Mouse (Mus musculus) neural tube, embryonic 12.5 days (tissue): ENCODE data around the gene Ap3s2. TPM values are rescaled to one million over a fixed set of nuclear protein-coding genes. Genes with fewer than 3 reads are reported as not detected.

Experiments used
- ATAC-seq: fragments of 200-750 bp; cut with Nextera tagmentation; 2 replicates; pipeline ENCODE4 v1.8.0; 2017; ENCODE audit warnings: low read depth, mild to moderate bottlenecking, moderate TSS enrichment, moderate library complexity; ENCODE audit not compliant: low FRiP score
- H3K27ac ChIP-seq: fragments of 300-500 bp; sonication (generic); 2 replicates; pipeline ENCODE4 v1.5.1; 2016
- H3K27me3 ChIP-seq: fragments of 300-500 bp; sonication (generic); replicated peaks from 2 replicates; pipeline ENCODE4 v1.6.1; 2016; ENCODE audit warnings: mild to moderate bottlenecking
- H3K36me3 ChIP-seq: fragments of 300-500 bp; sonication (generic); 2 replicates; pipeline ENCODE4 v1.6.1; 2016; ENCODE audit warnings: mild to moderate bottlenecking
- H3K4me1 ChIP-seq: fragments of 300-500 bp; sonication (generic); 2 replicates; pipeline ENCODE4 v1.6.1; 2016
- H3K4me2 ChIP-seq: fragments of 300-500 bp; sonication (generic); replicated peaks from 2 replicates; pipeline ENCODE4 v1.6.1; 2016; ENCODE audit warnings: mild to moderate bottlenecking
- H3K4me3 ChIP-seq: fragments of 300-500 bp; sonication (generic); 2 replicates; pipeline ENCODE4 v1.5.1; 2016
- H3K9ac ChIP-seq: fragments of 300-500 bp; sonication (generic); 2 replicates; pipeline ENCODE4 v1.6.1; 2016; ENCODE audit warnings: mild to moderate bottlenecking
- H3K9me3 ChIP-seq: fragments of 300-500 bp; sonication (generic); 2 replicates; pipeline ENCODE4 v1.6.1; 2016; ENCODE audit warnings: mild to moderate bottlenecking
- WGBS: fragments of 180-500 bp; shearing (Covaris S2); methylation state at CpG from one replicate; pipeline ENCODE4 v1.1.7; 2016; 5-methylcytosine and 5-hydroxymethylcytosine counted together
- polyA plus RNA-seq: library from polyadenylated mRNA; unstranded; fragments of >200 nt; fragmentation: Nextera tagmentation; extraction: Ambion mirVana; gene quantifications from 2 replicates; pipeline ENCODE4 v1.2.1, GENCODE M21; 2016

The Ap3s2 gene
- 49.8 and 55.0 TPM in 2 replicates for polyA plus RNA-seq

DNA sequence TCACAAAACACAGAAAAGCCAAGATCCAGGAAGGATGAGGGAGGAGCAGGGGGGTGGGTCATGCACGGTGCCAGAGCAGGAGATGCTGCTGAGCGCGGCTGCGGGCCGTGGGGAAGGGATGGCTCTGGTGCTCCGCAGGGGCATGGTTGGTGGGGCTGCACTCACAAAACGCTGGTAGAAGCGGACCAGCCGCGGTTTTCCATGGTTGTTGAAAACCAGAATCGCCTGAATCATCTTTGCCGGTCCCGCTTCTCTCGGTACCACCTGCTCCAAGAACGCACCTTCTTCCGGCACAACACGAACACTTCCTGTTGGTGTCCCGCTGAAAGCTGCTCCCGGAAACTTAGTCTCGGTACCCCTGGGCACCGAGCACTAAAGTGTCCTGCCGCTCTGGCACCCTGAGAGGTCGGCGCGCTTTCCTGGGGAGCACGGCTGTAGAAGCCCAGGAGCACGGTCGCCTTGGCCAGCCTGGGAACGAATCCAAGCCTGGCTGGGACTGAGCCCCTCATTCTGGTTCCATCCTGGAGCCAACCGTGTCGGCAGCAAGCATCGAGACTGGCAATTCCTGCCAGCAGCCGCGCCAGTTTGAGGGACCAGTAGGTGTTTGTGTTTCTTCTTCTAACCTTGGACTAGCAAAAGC is at the start of gene Ap3s2:
Ap3s2 (minus strand) TSS at position 306 of the 640 bp plus-strand sequence.
- H3K4me2 ChIP-seq: peak within 1 kb of the TSS; percentile 73
- H3K4me3 ChIP-seq: peak within 1 kb of the TSS; percentile 81
- H3K27ac ChIP-seq: 0 out of 2 replicates have a peak within 1 kb of the TSS, but pooled peaks have one; percentile 54
- H3K27me3 ChIP-seq: no peaks in the 10 kb centered on the region
- H3K9me3 ChIP-seq: no peaks in the 10 kb centered on the region
- WGBS: under 1% methylated on average over 34 of the region's 34 CpGs
- H3K36me3 ChIP-seq: 0 out of 2 replicates have a peak, but pooled peaks cover 2% of the 10 kb centered on the region
- peak; percentile 95 for ATAC-seq
- H3K9ac ChIP-seq: peak within 1 kb of the TSS; percentile 68
- H3K4me1 ChIP-seq: peaks cover 7% of the 10 kb centered on the region

DNA sequence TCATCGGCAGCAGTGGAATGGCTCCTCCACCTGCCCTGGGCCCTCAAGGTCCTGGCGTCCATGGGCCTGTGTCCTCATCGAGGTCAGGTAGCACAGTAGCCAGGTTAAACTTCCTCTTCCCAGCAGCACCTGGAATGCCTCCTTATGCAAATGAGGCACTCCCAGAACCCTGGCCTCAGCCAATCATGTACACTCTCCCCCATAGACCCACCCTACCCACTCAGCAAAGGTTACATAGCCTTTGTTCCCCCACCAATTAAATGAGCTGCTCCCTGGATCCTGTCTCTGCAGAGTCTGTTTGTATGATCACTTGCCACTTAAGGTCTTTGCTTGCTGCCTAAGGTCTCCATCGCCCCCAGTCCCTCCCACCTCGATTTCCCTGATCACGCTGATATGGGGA is 47.9 kb upstream of the Ap3s2 start:
- no peak for ATAC-seq
- Histone ChIP-seq H3K4me2 (no peak overlapping the region), H3K36me3 (no peaks in the 10 kb centered on the region), H3K4me1 (no peaks in the 10 kb centered on the region), H3K9me3 (no peaks in the 10 kb centered on the region), H3K27me3 (no peaks in the 10 kb centered on the region), H3K9ac (no peak overlapping the region), H3K27ac (no peak overlapping the region), H3K4me3 (no peak overlapping the region)
- 82% methylated on average over 6 of the region's 6 CpGs for WGBS

DNA sequence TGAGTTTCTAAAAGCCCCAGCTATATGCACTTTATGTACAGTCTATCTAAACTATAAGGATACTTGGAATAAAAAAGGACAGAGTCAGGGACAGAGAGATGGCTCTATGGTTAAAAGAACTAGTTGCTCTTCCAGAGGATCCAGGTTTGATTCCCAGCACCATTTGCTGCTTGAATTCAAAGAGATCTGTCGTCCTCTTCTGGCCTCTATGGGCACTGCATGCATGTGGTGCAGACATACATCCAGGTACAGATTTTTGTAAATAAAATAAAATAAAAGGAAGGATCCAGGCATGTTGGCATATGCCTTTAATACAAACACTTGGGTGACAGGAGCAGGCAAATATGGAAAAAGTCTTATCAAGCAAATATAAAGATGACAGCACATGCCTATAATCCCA is 41.2 kb upstream of the Ap3s2 start:
- WGBS: 57% methylated on average over 1 of the region's 1 CpGs

DNA sequence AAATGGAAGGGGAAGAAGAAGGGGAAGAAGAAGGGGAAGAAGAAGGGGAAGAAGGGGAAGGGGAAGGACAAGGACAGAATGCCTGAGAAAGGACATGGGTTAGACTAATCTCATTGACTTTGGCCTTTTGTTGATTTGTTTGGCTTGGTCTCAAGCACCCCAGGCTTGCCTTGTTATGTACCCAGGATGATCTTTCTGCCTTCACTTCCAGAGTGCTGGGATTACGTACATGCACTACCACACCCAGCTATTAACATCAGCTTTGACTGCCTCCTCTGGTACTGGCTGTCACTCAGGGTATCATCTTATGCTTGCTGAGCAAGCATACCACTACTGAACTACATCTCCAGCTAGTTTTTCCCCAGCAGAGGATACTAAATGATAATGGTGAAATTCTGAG is 35.7 kb upstream of the Ap3s2 start:
- Histone ChIP-seq H3K9me3 (no peaks in the 10 kb centered on the region), H3K9ac (no peak overlapping the region), H3K27me3 (no peaks in the 10 kb centered on the region), H3K4me3 (no peak overlapping the region), H3K4me1 (no peaks in the 10 kb centered on the region), H3K27ac (no peak overlapping the region), H3K4me2 (no peak overlapping the region), H3K36me3 (no peaks in the 10 kb centered on the region)
- no peak for ATAC-seq
- WGBS: 94% methylated on average over 1 of the region's 1 CpGs

More for the DNA sequence above, 41.2 kb upstream of the Ap3s2 start:
- Histone ChIP-seq H3K9me3 (no peaks in the 10 kb centered on the region), H3K4me1 (no peaks in the 10 kb centered on the region), H3K4me3 (no peak overlapping the region), H3K9ac (no peak overlapping the region), H3K36me3 (no peaks in the 10 kb centered on the region), H3K27ac (no peak overlapping the region), H3K27me3 (no peaks in the 10 kb centered on the region), H3K4me2 (no peak overlapping the region)
- ATAC-seq: no peak

DNA sequence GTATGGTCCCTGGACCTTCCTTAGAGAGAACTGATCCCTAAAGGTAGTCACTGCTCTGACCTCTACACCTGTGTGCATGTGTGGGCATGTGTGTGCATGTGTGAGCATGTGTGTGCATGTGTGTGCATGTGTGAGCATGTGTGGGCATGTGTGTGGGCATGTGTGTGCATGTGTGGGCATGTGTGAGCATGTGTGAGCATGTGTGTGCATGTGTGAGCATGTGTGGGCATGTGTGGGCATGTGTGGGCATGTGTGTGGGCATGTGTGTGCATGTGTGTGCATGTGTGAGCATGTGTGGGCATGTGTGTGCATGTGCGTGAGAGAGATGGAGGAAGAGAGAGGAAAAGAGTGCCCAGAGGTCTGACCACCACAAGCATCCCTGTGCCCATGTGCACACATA is 34.4 kb upstream of the Ap3s2 start:
- H3K36me3 ChIP-seq: no peaks in the 10 kb centered on the region
- WGBS: 95% methylated on average over 1 of the region's 1 CpGs
- no peak overlapping the region for H3K9ac ChIP-seq
- no peak overlapping the region for H3K4me2 ChIP-seq
- H3K9me3 ChIP-seq: no peaks in the 10 kb centered on the region
- no peaks in the 10 kb centered on the region for H3K27me3 ChIP-seq
- ATAC-seq: no peak
- no peak overlapping the region for H3K4me3 ChIP-seq
- no peaks in the 10 kb centered on the region for H3K4me1 ChIP-seq
- no peak overlapping the region for H3K27ac ChIP-seq

DNA sequence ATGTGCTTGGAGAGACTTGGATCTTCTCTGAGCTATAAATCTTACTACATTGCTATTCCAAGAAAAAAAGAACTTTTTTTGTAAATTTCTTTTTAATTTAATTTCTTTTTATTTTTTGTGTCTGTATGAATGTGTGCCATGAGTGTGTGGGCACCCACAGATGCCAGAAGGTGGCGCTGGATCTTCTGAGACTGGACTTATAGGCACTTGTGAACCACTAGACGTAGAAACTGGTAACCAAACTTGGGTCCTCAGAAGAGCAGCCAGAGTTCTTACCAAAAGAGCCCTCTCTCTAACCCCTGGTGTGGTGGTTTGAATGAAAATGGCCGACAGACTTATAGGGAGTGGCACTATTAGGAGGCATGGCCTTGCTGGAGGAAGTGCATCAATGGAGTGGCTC is 30.6 kb upstream of the Ap3s2 start:
- H3K27me3 ChIP-seq: no peaks in the 10 kb centered on the region
- H3K4me1 ChIP-seq: no peaks in the 10 kb centered on the region
- no peak overlapping the region for H3K9ac ChIP-seq
- no peak overlapping the region for H3K4me3 ChIP-seq
- H3K36me3 ChIP-seq: no peaks in the 10 kb centered on the region
- H3K4me2 ChIP-seq: no peak overlapping the region
- 74% methylated on average over 3 of the region's 3 CpGs for WGBS
- H3K9me3 ChIP-seq: no peaks in the 10 kb centered on the region
- ATAC-seq: no peak
- H3K27ac ChIP-seq: no peak overlapping the region

DNA sequence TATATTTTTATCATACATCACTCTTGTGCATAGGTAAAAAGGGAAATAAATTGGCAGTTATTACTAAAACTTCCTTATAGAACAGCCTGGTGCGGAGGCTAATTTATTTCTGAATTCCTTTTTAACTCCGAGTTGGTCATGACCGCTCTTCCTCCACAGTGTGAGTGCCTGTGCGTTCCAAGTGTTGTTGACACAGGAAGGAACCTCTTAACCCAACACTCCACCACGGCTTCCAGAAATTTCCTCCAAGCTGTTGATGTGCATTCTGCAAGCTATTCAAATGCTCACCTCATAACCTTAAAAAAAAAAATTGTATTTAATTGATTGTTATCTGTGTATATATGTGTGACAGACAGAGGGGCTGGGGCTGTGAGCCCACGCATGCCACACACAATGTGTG is 29.8 kb upstream of the Ap3s2 start:
- Histone ChIP-seq H3K4me1 (no peaks in the 10 kb centered on the region), H3K9ac (no peak overlapping the region), H3K4me3 (no peak overlapping the region), H3K27ac (no peak overlapping the region), H3K9me3 (no peaks in the 10 kb centered on the region), H3K36me3 (no peaks in the 10 kb centered on the region), H3K4me2 (no peak overlapping the region), H3K27me3 (no peaks in the 10 kb centered on the region)
- 87% methylated on average over 6 of the region's 6 CpGs for WGBS
- ATAC-seq: no peak

DNA sequence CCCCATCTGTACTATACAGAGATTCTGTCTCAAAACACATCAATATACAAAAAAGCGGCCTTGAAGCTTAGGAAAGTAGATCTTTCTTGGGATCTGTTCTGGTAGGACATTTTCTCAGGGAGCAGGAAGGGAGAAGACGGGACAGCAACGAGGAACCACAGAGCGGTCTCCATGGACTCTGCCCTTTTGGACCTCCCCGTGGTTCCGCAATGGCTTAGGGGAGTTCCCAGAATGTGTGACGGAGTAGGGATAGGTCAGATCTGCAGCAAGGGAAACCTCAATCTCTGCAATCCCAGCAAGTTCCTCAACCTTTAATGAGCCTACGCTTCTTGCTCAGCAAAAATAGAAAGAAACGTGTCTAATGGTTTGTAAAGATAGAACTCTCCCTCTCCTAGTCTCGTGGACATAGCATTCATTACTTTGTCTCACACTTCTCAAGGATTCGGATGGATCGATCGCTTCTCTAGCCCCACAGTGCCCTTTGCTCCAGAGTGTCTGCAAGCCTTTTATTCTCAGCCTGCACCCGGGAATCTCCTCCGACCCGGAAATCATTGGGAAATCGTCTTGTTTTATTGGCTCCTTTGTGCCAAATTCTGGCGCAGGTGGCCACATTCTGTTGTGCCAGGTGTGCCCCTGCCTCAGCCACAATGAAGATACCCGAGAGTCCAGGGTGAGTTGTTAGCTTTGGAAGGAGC is 15.2 kb upstream of the Ap3s2 start:
- no peak overlapping the region for H3K27ac ChIP-seq
- no peak for ATAC-seq
- peak overlapping the region; percentile 65 for H3K9ac ChIP-seq
- WGBS: 4% methylated on average over 19 of the region's 19 CpGs
- no peaks in the 10 kb centered on the region for H3K36me3 ChIP-seq
- H3K27me3 ChIP-seq: no peaks in the 10 kb centered on the region
- no peaks in the 10 kb centered on the region for H3K9me3 ChIP-seq
- H3K4me1 ChIP-seq: peaks cover 10% of the 10 kb centered on the region
- peak overlapping the region; percentile 73 for H3K4me2 ChIP-seq
- peak overlapping the region; percentile 44 for H3K4me3 ChIP-seq

DNA sequence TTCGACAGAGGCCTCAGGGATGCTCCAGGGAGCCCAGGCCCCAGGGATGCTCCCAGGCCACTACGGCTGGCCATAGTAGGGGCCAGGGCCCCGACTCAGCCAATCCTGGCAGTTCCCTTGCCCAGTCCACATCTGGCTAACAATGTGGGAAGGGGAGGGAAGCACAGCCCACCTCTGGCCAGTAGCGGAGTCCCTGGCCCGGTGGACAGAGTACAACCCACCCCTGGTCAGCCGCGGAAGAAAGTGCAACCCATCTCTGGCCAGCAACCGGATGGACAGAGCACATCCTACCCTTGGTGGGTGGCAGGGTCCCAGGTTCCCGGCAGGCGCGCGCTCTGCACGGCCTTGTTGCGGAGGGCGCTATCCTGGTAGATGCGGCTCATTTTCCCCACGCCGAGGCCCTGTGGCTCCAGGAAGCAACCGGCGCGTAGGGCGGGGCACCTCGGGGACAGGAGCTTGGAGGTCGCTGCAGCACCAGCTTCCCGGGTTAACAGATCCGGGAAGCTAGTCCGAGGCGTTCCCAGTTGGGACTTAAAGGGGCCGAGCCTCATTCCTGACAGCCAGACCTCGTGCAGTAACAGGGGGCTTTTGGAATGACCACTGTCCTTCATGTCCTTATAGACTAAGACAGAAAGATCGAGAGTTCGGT is 14.5 kb upstream of the Ap3s2 start, which contains the start of gene Arpin:
Arpin (minus strand) TSS at position 498 of the 649 bp plus-strand sequence.
- H3K36me3 ChIP-seq: no peaks in the 10 kb centered on the region
- H3K27ac ChIP-seq: no peak within 1 kb of the TSS
- H3K4me2 ChIP-seq: peak within 1 kb of the TSS; percentile 73
- no peaks in the 10 kb centered on the region for H3K9me3 ChIP-seq
- ATAC-seq: peak; percentile 71
- peak within 1 kb of the TSS; percentile 65 for H3K9ac ChIP-seq
- WGBS: 2% methylated on average over 32 of the region's 32 CpGs
- H3K27me3 ChIP-seq: no peaks in the 10 kb centered on the region
- peaks cover 10% of the 10 kb centered on the region for H3K4me1 ChIP-seq
- peak within 1 kb of the TSS; percentile 44 for H3K4me3 ChIP-seq

DNA sequence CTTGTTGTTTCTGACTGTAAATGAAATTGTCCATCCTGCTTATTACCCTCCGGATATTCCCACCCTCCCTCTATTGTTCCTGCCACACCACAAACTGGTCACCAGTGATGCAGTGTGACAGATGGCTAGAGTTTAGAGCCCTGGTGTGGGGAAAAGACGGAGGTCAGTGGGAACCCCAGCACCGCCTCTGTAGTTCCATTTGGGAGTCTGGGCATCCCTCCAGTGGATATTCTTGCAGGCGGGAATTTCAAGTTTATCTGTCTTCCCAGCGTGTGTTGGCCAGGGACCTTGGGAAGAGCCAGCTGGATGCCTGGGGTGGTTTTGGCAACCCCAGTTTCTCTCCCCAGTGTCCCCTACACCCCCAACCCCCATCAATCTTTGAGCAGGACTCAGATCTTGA is 14.0 kb upstream of the Ap3s2 start:
- Histone ChIP-seq H3K4me2 (peak overlapping the region; percentile 73), H3K36me3 (no peaks in the 10 kb centered on the region), H3K4me1 (peaks cover 10% of the 10 kb centered on the region), H3K27ac (no peak overlapping the region), H3K4me3 (peak overlapping the region; percentile 44), H3K9me3 (no peaks in the 10 kb centered on the region), H3K9ac (peak overlapping the region; percentile 65), H3K27me3 (no peaks in the 10 kb centered on the region)
- 46% methylated on average over 5 of the region's 5 CpGs for WGBS
- ATAC-seq: no peak

DNA sequence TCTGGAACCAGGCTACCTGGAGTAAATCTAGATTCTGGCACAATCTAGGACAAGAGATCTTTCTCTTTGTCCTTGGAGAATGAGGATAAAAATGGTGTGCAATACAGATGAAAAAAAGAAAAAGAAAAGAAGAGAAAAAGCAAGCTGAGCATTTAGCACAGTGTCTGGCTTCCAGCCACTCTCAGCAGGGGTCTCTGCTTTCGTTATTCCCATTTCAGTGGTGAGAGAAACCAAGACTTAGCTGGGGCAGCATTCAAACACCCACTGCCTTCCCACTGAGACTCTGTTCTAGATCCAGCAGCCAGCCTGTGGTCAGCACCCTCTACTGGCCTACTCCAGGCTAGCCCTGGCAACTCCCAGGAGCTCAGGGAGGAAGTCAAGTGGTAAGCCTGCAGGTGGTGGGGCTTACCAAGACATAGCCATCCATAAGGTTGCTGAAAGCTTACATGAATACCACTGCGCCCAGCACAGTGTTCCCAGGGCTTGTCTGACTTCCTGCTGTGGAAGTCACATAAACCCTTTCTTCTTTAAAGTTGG is 8.1 kb upstream of the Ap3s2 start:
- WGBS: 76% methylated on average over 2 of the region's 2 CpGs
- H3K4me1 ChIP-seq: no peaks in the 10 kb centered on the region
- no peak for ATAC-seq

DNA sequence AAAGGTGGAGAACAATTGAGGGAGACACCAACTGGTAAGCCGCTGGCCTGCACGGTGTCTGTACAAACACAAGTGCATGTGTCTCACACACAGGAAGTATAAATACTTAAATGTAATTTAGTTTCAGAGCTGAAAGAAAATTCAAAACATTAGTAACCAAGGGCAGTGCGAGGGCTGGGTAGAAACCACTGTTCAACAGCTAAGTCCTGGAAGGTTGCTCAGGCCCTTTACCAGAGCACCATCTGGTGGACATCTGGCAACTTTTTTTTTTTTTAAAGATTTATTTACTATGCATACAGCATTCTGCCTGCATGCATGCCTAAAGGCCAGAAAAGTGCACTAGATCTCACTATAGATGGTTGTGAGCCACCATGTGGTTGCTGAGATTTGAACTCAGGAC is 5.9 kb downstream of the Ap3s2 start:
- no peaks in the 10 kb centered on the region for H3K9me3 ChIP-seq
- peaks cover 2% of the 10 kb centered on the region for H3K4me1 ChIP-seq
- H3K4me3 ChIP-seq: no peak overlapping the region
- 81% methylated on average over 3 of the region's 3 CpGs for WGBS
- H3K27me3 ChIP-seq: no peaks in the 10 kb centered on the region
- H3K27ac ChIP-seq: no peak overlapping the region
- H3K9ac ChIP-seq: no peak overlapping the region
- H3K36me3 ChIP-seq: peaks cover 36% of the 10 kb centered on the region
- no peak overlapping the region for H3K4me2 ChIP-seq
- ATAC-seq: no peak

More for the DNA sequence above, 8.1 kb upstream of the Ap3s2 start:
- Histone ChIP-seq H3K27me3 (no peaks in the 10 kb centered on the region), H3K9me3 (no peaks in the 10 kb centered on the region), H3K4me3 (no peak overlapping the region), H3K27ac (no peak overlapping the region), H3K4me2 (no peak overlapping the region), H3K9ac (no peak overlapping the region), H3K36me3 (peaks cover 8% of the 10 kb centered on the region)
